Mouse (Mus musculus): ENCODE data around the gene Lrriq3. TPM values are rescaled to one million over a fixed set of nuclear protein-coding genes. Genes with fewer than 3 reads are reported as not detected.

The Lrriq3 gene
- total RNA-seq, 2 experiments from 2014 or later = 0.53 to 0.67 TPM

Other genes starting within 250 kb of the Lrriq3 start
- under 1 TPM; 0.18 to 0.20 TPM for gene Tnni3k, start 38.0 kb upstream of the Lrriq3 start, total RNA-seq (2021)
- 10 to 100 TPM; 21.2 to 24.2 TPM for gene Fpgt, start within 50 bp of the Lrriq3 start, total RNA-seq (2021)